Mouse (Mus musculus) embryonic fibroblast, embryonic 13.5 days (primary cell): ENCODE measurements at regions not wholly inside any gene's neighbourhood (a gene's known extent, or its start where the extent isn't known, plus 50 kb on each side); places are given as distances from the start of the nearest gene placed in this dataset.

Experiments used
- H3K27ac ChIP-seq: 2 replicates; pipeline ENCODE4 v1.5.1; 2012; ENCODE audit warnings: low read length, control low read depth, inconsistent platforms; ENCODE audit not compliant: insufficient read depth
- H3K4me1 ChIP-seq: 2 replicates; pipeline ENCODE4 v1.6.1; 2011; ENCODE audit warnings: low read length; ENCODE audit not compliant: control insufficient read depth, insufficient read depth
- H3K4me3 ChIP-seq: 2 replicates; pipeline ENCODE4 v1.5.1; 2011; ENCODE audit warnings: mild to moderate bottlenecking, control low read depth, low read length; ENCODE audit not compliant: insufficient read depth
- CTCF ChIP-seq: IDR thresholded peaks from 2 replicates; pipeline ENCODE4 v1.5.1; 2011; ENCODE audit warnings: mild to moderate bottlenecking, control low read depth, low read length, moderate library complexity, borderline replicate concordance; ENCODE audit not compliant: insufficient read depth
- POLR2A ChIP-seq: IDR thresholded peaks from 2 replicates; pipeline ENCODE4 v1.6.1; 2011; ENCODE audit warnings: low read depth, mild to moderate bottlenecking, control low read depth, low read length, moderate library complexity

GRCm38 (mm10) chr2:124975106-124975505 is 92.8 kb upstream of the Slc24a5 start:
- Histone ChIP-seq H3K4me3 (no peak overlapping the region), H3K4me1 (no peaks in the 10 kb centered on the region), H3K27ac (no peak overlapping the region)
- TF ChIP-seq POLR2A (no peak), CTCF (no peak)

- no peak overlapping the region for H3K4me3 ChIP-seq
- no peak overlapping the region for H3K27ac ChIP-seq
- TF ChIP-seq POLR2A, result no peak
- TF ChIP-seq CTCF, result no peak
- H3K4me1 ChIP-seq, result no peaks in the 10 kb centered on the region
Measured at GRCm38 (mm10) chr2:124990976-124991375, 76.9 kb upstream of the Slc24a5 start.

- Histone ChIP-seq H3K27ac (peak overlapping the region; percentile 58), H3K4me3 (no peak overlapping the region), H3K4me1 (peaks cover 9% of the 10 kb centered on the region)
- no peak for TF ChIP-seq CTCF
- TF ChIP-seq POLR2A, result no peak
Measured at GRCm38 (mm10) chr2:125015007-125015406, 52.9 kb upstream of the Slc24a5 start.

GRCm38 (mm10) chr2:125016946-125017345 is 51.0 kb upstream of the Slc24a5 start:
- Histone ChIP-seq H3K27ac (no peak overlapping the region), H3K4me1 (peaks cover 9% of the 10 kb centered on the region), H3K4me3 (no peak overlapping the region)
- TF ChIP-seq POLR2A, result no peak
- TF ChIP-seq CTCF, result no peak
